Comparison of ENCODE assay signal across 8 mouse cellular contexts in genomic region chr8:109853423-109853822, GRCm38 (mm10). TPM values are rescaled to one million over a fixed set of nuclear protein-coding genes. Genes with fewer than 3 reads are reported as not detected.
DNase-seq lines count a peak whose midpoint lies in the region; ATAC-seq and TF ChIP-seq lines count a peak whose summit lies in the region.

No protein-coding gene starts in this region.

- H3K4me2 ChIP-seq in CH12.LX (ENCODE audit: insufficient read depth, low read depth, poor library complexity, severe bottlenecking) = no peak overlapping the region
- H3K4me2 ChIP-seq in forebrain, embryonic 14.5 days (ENCODE audit: low read length) = no peak overlapping the region
- H3K4me2 ChIP-seq in liver, embryonic 13.5 days = no peak overlapping the region

- WGBS in forebrain, embryonic 14.5 days = 39% methylated on average over 6 of the region's 6 CpGs
- WGBS in liver, embryonic 13.5 days (ENCODE audit: insufficient replicate concordance) = 43% methylated on average over 6 of the region's 6 CpGs

- ATAC-seq in forebrain, embryonic 14.5 days = no peak
- peak; percentile 80 for ATAC-seq in liver, embryonic 13.5 days (ENCODE audit: low read depth)

- dilution Hi-C loops in CH12.LX (cut with MboI; ENCODE audit: extremely low pct_ligation_motif_present, extremely low pct_unique_long_range_greater_than_20kb, low sequenced_read_pairs) = no loop called here

- TF ChIP-seq POLR2A in CH12.LX (IDR thresholded peaks at IDR 0.05; ENCODE audit: low read depth, low read length) = no peak

- peak; percentile 92 to 98 for TF ChIP-seq CTCF in CH12.LX (conservative IDR thresholded peaks at IDR 0.05 in 1 of 2, IDR thresholded peaks at IDR 0.05 in 1 of 2; ENCODE audit: low read depth in 2 of 2, low read length in 2 of 2)

- H3K9ac ChIP-seq in CH12.LX (ENCODE audit: insufficient read depth, low read depth) = no peak overlapping the region
- H3K9ac ChIP-seq in forebrain, embryonic 14.5 days (ENCODE audit: low read length) = no peak overlapping the region
- H3K9ac ChIP-seq in liver, embryonic 13.5 days = no peak overlapping the region

- H3K36me3 ChIP-seq in CH12.LX (replicated peaks in 1 of 2; ENCODE audit: control insufficient read depth in 1 of 2, insufficient read depth in 1 of 2, low read length in 1 of 2) = peaks cover 42 to 82% of the 10 kb centered on the region in 2 experiments
- H3K36me3 ChIP-seq in forebrain, embryonic 14.5 days (ENCODE audit: control insufficient read depth, insufficient read depth, low read length) = peaks cover 73% of the 10 kb centered on the region
- peaks cover 80% of the 10 kb centered on the region for H3K36me3 ChIP-seq in liver, embryonic 13.5 days

- no peak for TF ChIP-seq EP300 in CH12.LX (IDR thresholded peaks at IDR 0.05; ENCODE audit: low read length)

- peaks cover 2 to 17% of the 10 kb centered on the region in 2 experiments for H3K4me1 ChIP-seq in CH12.LX (ENCODE audit: control insufficient read depth in 1 of 2, insufficient read depth in 2 of 2)
- no peaks in the 10 kb centered on the region for H3K4me1 ChIP-seq in forebrain, embryonic 14.5 days (ENCODE audit: control insufficient read depth, insufficient read depth, low read length)
- H3K4me1 ChIP-seq in liver, embryonic 13.5 days (replicated peaks) = peaks cover 3% of the 10 kb centered on the region

- peak; percentile 94 for TF ChIP-seq RAD21 in CH12.LX (IDR thresholded peaks at IDR 0.05; ENCODE audit: low read depth, low read length)

- no peak overlapping the region for H3K27ac ChIP-seq in CH12.LX (ENCODE audit: insufficient read depth, low read depth)
- no peak overlapping the region for H3K27ac ChIP-seq in forebrain, embryonic 14.5 days (ENCODE audit: low read depth, low read length)
- no peak overlapping the region for H3K27ac ChIP-seq in liver, embryonic 13.5 days

- DNase-seq in 416B (ENCODE audit: low read depth) (peak; percentile 78), CH12.LX (ENCODE audit: extremely low read depth) (peak; percentile 80)
- peak; percentile 67 for DNase-seq in c-Kit-positive CD71-negative TER-119-negative erythroid progenitor cells, embryonic 14.5 days (ENCODE audit: low read depth)
- DNase-seq in forebrain, embryonic 14.5 days (ENCODE audit: low spot score) = peak; percentile 82
- DNase-seq in kidney, adult 8-10 months = peak; percentile 65 to 81
- peak; percentile 59 for DNase-seq in liver, embryonic 13.5 days
- peak; percentile 65 for DNase-seq in retina, postnatal 7 days (ENCODE audit: low read depth, low spot score)
- peak; percentile 69 for DNase-seq in thymus, postnatal 4 days

- no peaks in the 10 kb centered on the region for H3K79me2 ChIP-seq in CH12.LX (replicated peaks; ENCODE audit: control insufficient read depth, extremely low read depth, insufficient read depth, poor library complexity, severe bottlenecking)

- in situ Hi-C loops in CH12.LX (cut with MboI; ENCODE audit: low pct_ligation_motif_present, low pct_unique_long_range_greater_than_20kb, low sequenced_read_pairs) = loop anchor here (5.0 to 10.0 kb wide), 2 partner anchors 69 to 151 kb away; no protein-coding TSS in a partner anchor

- H3K27me3 ChIP-seq in CH12.LX (replicated peaks) = no peaks in the 10 kb centered on the region
- H3K27me3 ChIP-seq in forebrain, embryonic 14.5 days (replicated peaks; ENCODE audit: control insufficient read depth, insufficient read depth, low read length) = no peaks in the 10 kb centered on the region
- no peaks in the 10 kb centered on the region for H3K27me3 ChIP-seq in liver, embryonic 13.5 days

- H3K9me3 ChIP-seq in CH12.LX (replicated peaks; ENCODE audit: low read length) = no peaks in the 10 kb centered on the region
- H3K9me3 ChIP-seq in forebrain, embryonic 14.5 days (replicated peaks; ENCODE audit: control insufficient read depth, low read length) = no peaks in the 10 kb centered on the region
- no peaks in the 10 kb centered on the region for H3K9me3 ChIP-seq in liver, embryonic 13.5 days (replicated peaks)

- no peak overlapping the region for H3K4me3 ChIP-seq in CH12.LX (replicated peaks in 1 of 3; ENCODE audit: low read depth in 2 of 3, low read length in 2 of 3, poor library complexity in 1 of 3)
- no peak overlapping the region for H3K4me3 ChIP-seq in forebrain, embryonic 14.5 days (ENCODE audit: low read depth, low read length)
- H3K4me3 ChIP-seq in liver, embryonic 13.5 days (replicated peaks) = no peak overlapping the region

TF ChIP-seq in CH12.LX, 34 proteins besides CTCF, POLR2A, EP300 and RAD21:
- TF ChIP-seq SIN3A (IDR thresholded peaks at IDR 0.05; ENCODE audit: low read length) (0 out of 2 replicates have a peak, but pooled peaks have one; percentile 31), MAZ (IDR thresholded peaks at IDR 0.05; ENCODE audit: low read depth, low read length) (0 out of 2 replicates have a peak, but pooled peaks have one; percentile 32), PAX5 (IDR thresholded peaks at IDR 0.05; ENCODE audit: low read length) (no peak), IRF4 (IDR thresholded peaks at IDR 0.05; ENCODE audit: low read depth, low read length) (peak; percentile 50; the same call in 1 of the 2 replicates), MAX (IDR thresholded peaks at IDR 0.05; ENCODE audit: low read length) (0 out of 2 replicates have a peak, but pooled peaks have one; percentile 30), NELFE (IDR thresholded peaks at IDR 0.05; ENCODE audit: low read depth, low read length) (peak; percentile 36; the same call in 1 of the 2 replicates), ELF1 (IDR thresholded peaks at IDR 0.05; ENCODE audit: low read depth, low read length) (0 out of 2 replicates have a peak, but pooled peaks have one; percentile 16), MYC (IDR thresholded peaks at IDR 0.05; ENCODE audit: low read depth, low read length) (peak; percentile 86), CHD1 (IDR thresholded peaks at IDR 0.05; ENCODE audit: low read depth, low read length) (no peak), NRF1 (IDR thresholded peaks at IDR 0.05; ENCODE audit: low read depth, low read length) (0 out of 2 replicates have a peak, but pooled peaks have one; percentile 32), RCOR1 (conservative IDR thresholded peaks at IDR 0.05; ENCODE audit: low read depth, low read length) (no peak), SMC3 (IDR thresholded peaks at IDR 0.05; ENCODE audit: low read depth, low read length) (peak; percentile 92), JUND (conservative IDR thresholded peaks at IDR 0.05; ENCODE audit: low read depth, low read length) (peak; percentile 53), BHLHE40 (IDR thresholded peaks at IDR 0.05; ENCODE audit: low read depth, low read length) (0 out of 2 replicates have a peak, but pooled peaks have one; percentile 36), MXI1 (IDR thresholded peaks at IDR 0.05; ENCODE audit: low read depth, low read length) (0 out of 2 replicates have a peak, but pooled peaks have one; percentile 31), MEF2A (IDR thresholded peaks at IDR 0.05; ENCODE audit: borderline replicate concordance, low read depth, low read length) (peak; percentile 64; the same call in 1 of the 2 replicates), ZC3H11A (IDR thresholded peaks at IDR 0.05; ENCODE audit: low read depth, low read length) (peak; percentile 21; the same call in 1 of the 2 replicates), ETS1 (conservative IDR thresholded peaks at IDR 0.05; ENCODE audit: low read depth, low read length) (no peak)

RNA-seq across cellular contexts. Expression of gene Phlpp2, which starts 14.9 kb away (rescaled TPM):
- 3.1 and 3.8 TPM in 2 replicates for total RNA-seq in CH12.LX (2012; rRNA removed)
- 2.9 and 3.5 TPM in 2 replicates for total RNA-seq in CH12.LX (2014; rRNA removed)
- polyA plus RNA-seq in CH12.LX (2012; ENCODE audit: insufficient read length, low read depth) = 8.9 and 9.2 TPM in 2 replicates
- polyA plus RNA-seq in forebrain, embryonic 14.5 days (2014; fragmentation: Nextera tagmentation; extraction: Ambion mirVana) = 3.7 and 5.0 TPM in 2 replicates
- 2.7 and 3.2 TPM in 2 replicates for polyA plus RNA-seq in liver, embryonic 13.5 days (2015; fragmentation: Nextera tagmentation; extraction: Ambion mirVana)
